Mouse (Mus musculus): Measurements from ENCODE around the gene Nme9. TPM values are rescaled to one million over a fixed set of nuclear protein-coding genes. Genes with fewer than 3 reads are reported as not detected.

Nme9 gene
- not detected for polyA plus RNA-seq (2014; fragmentation: Illumina TruSeq; extraction: RNeasy Lipid Tissue Mini Kit (QIAGEN cat#74804); ENCODE audit: low read depth, low replicate concordance)

DNA sequence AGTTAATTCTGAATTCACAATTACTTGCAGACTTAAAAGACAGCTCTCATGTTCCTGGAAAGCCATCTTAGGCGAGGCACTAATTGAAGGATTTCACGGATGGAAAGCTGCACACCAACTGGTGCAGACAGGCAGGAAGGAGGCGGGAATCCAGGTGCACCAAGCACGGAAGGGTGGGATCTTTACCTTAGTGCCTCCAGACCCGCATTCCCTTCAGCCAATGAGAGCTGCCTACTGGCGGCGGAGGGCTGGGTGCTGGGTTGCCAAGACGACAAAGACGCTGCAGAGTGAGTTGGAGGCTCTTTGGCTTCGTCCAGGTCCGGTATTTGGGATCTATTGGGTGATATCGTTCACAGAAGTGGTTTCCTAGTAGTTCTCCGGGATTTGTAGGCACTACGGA lies at the start of gene Nme9:
Gene Nme9 (plus strand): TSS at position 315 of the 400 bp plus-strand sequence.

DNA sequence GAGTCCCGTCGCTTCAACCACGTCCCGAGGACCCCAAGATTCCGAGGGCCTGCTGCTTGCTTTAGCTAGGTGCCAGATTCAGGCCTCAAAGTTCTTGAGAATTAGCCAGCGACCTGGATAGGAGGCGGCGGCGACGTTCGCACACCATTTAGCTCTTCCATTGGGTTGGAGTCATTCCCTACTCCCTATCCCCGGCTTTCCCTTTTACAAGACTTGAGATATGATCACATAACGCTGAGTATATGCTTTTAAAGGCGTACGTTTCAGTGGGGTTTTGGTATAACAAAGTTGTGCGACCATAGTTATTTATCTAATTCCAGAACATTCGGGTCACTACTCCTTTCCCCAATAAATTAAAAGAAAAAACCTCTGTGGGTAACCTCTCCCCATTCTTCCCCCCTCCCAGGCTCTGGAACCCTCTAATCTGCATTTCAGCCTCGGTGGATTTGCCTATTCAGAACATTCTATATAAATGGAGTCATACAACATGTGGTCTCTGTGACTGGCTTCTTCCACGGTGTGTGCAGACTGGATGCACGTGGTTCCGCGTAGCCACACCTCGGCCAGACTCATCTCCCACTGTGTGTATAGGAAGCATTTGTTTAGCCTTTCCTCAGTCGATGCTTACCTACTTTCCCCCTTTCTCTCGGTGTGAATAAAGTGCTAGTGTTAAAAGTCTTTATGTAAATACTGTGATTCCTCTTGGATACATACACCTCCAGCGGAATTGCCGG lies 14.1 kb upstream of the Nme9 start, which contains the start of gene Mras:
Gene Mras (minus strand): TSS at position 351 of the 734 bp plus-strand sequence.

Other genes starting within 250 kb of the Nme9 start
- gene Faiml, start 214.2 kb upstream of the Nme9 start, polyA plus RNA-seq (2014; fragmentation: Illumina TruSeq; extraction: RNeasy Lipid Tissue Mini Kit (QIAGEN cat#74804); ENCODE audit: low read depth, low replicate concordance): 95.2 TPM
- 124 TPM for gene Cep70, start 208.1 kb upstream of the Nme9 start, polyA plus RNA-seq (2014; fragmentation: Illumina TruSeq; extraction: RNeasy Lipid Tissue Mini Kit (QIAGEN cat#74804); ENCODE audit: low read depth, low replicate concordance)
- gene Esyt3, start 92.9 kb upstream of the Nme9 start, polyA plus RNA-seq (2014; fragmentation: Illumina TruSeq; extraction: RNeasy Lipid Tissue Mini Kit (QIAGEN cat#74804); ENCODE audit: low read depth, low replicate concordance): 9.5 TPM
- gene Mras, start 14.1 kb upstream of the Nme9 start, polyA plus RNA-seq (2014; fragmentation: Illumina TruSeq; extraction: RNeasy Lipid Tissue Mini Kit (QIAGEN cat#74804); ENCODE audit: low read depth, low replicate concordance): 8.1 TPM
- gene Armc8, start 117.4 kb downstream of the Nme9 start, polyA plus RNA-seq (2014; fragmentation: Illumina TruSeq; extraction: RNeasy Lipid Tissue Mini Kit (QIAGEN cat#74804); ENCODE audit: low read depth, low replicate concordance): 30.6 TPM
- 8.0 TPM for gene Dbr1, start 124.3 kb downstream of the Nme9 start, polyA plus RNA-seq (2014; fragmentation: Illumina TruSeq; extraction: RNeasy Lipid Tissue Mini Kit (QIAGEN cat#74804); ENCODE audit: low read depth, low replicate concordance)
- gene A4gnt, start 161.0 kb downstream of the Nme9 start, polyA plus RNA-seq (2014; fragmentation: Illumina TruSeq; extraction: RNeasy Lipid Tissue Mini Kit (QIAGEN cat#74804); ENCODE audit: low read depth, low replicate concordance): not detected
- 0.29 TPM for gene Dzip1l, start 178.0 kb downstream of the Nme9 start, polyA plus RNA-seq (2014; fragmentation: Illumina TruSeq; extraction: RNeasy Lipid Tissue Mini Kit (QIAGEN cat#74804); ENCODE audit: low read depth, low replicate concordance)

All from testis, adult 10 weeks (tissue).